Mouse (Mus musculus) Patski (cell line): ENCODE results near the gene Rgs2. TPM values are rescaled to one million over a fixed set of nuclear protein-coding genes. Genes with fewer than 3 reads are reported as not detected.
A peak's percentile ranks its signal among the peaks of the same experiment; 100 is the strongest.

Source experiments
- ATAC-seq: fragments of 100-300 bp; one replicate; pipeline ENCODE4 v1.8.0; 2021
- CTCF ChIA-PET: fragments of 350-600 bp; sonication (Branson Sonifier 250); formaldehyde crosslinking; loops from one replicate; lab custom pipeline; 2022; ENCODE audit warnings: inconsistent platforms; lab: Charles Lee
- POLR2A ChIA-PET: fragments of 350-600 bp; sonication (Branson Sonifier 250); formaldehyde crosslinking; loops from one replicate; lab custom pipeline; 2022; ENCODE audit warnings: antibody characterized with exemption, inconsistent platforms; lab: Charles Lee
- DNase-seq: peaks from one replicate; pipeline ENCODE4 v3.0.0-alpha.2; 2011; ENCODE audit warnings: low read depth, low spot score
- H3K27me3 ChIP-seq: fragments of 371-371 bp; one replicate; pipeline ENCODE4 v1.5.1; 2021
- CTCF ChIP-seq: fragments of 100-300 bp; IDR thresholded peaks from one replicate; pipeline ENCODE4 v1.5.1; 2021
- in situ Hi-C: fragments of 300-500 bp; cut with MboI; formaldehyde crosslinking; loops from 3 replicates; pipeline ENCODE4 v1.11.1; 2018; ENCODE audit warnings: low pct_unique_long_range_greater_than_20kb, mixed read lengths
- polyA plus RNA-seq: library from polyadenylated mRNA; unstranded; gene quantifications from one replicate; pipeline ENCODE4 v1.2.3, GENCODE M21; 2021

Gene Rgs2
- polyA plus RNA-seq, 1 experiment from 2014 or later, result 52.2 TPM

DNA sequence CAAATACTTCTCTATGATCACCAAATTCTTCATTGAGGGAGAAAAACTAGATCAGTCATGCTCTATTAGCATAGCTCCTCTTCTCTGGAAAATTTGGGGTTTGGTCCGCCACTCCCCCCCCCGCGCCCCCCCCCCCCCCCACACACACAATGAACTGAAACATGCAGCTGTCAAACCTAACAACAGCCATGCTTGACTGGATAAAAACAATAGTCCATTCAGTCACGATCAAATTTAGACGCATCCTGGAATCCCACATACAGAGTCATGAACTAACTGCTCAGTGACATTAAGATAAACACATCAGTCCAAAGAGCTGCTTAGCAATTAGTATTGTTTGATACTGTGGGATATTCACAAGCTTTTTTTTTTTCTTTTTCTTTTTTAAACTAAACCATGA lies 14.2 kb downstream of the Rgs2 start:
- DNase-seq (no peak), ATAC-seq (peak; percentile 51)
- H3K27me3 ChIP-seq, result peaks cover 9% of the 10 kb centered on the region
- in situ Hi-C loops, result no loop called here
- ChIA-PET POLR2A (interaction anchor here (0.7 to 0.9 kb wide), 2 partner anchors 9 to 15 kb away, joined by 3 to 5 read pairs; no protein-coding TSS in a partner anchor), CTCF (interaction anchor here (1.1 to 1.4 kb wide), 3 partner anchors 11 to 52 kb away, joined by 3 read pairs; no protein-coding TSS in a partner anchor)
- no peak for TF ChIP-seq CTCF

DNA sequence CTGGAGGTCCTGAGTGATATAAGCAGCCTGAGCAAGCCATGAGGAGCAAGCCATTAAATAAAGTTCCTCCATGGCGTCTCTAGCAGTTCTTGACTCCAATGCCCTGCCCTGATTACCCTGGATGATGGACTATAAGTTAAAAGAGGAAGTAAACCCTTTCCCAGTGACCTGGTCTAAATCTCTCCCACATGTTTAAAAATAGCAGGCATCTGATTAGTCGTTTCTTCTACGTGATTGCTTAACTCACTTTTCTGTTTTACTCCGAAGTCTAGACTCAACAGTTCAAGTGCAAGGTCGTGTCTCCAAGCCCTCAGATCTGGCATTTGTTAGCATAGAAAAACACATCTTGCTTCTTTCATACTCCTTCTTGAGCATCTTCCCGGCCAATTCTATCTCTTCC lies 15.2 kb downstream of the Rgs2 start:
- in situ Hi-C loops, result no loop called here
- POLR2A ChIA-PET, result no interaction called here
- no peak for TF ChIP-seq CTCF

DNA sequence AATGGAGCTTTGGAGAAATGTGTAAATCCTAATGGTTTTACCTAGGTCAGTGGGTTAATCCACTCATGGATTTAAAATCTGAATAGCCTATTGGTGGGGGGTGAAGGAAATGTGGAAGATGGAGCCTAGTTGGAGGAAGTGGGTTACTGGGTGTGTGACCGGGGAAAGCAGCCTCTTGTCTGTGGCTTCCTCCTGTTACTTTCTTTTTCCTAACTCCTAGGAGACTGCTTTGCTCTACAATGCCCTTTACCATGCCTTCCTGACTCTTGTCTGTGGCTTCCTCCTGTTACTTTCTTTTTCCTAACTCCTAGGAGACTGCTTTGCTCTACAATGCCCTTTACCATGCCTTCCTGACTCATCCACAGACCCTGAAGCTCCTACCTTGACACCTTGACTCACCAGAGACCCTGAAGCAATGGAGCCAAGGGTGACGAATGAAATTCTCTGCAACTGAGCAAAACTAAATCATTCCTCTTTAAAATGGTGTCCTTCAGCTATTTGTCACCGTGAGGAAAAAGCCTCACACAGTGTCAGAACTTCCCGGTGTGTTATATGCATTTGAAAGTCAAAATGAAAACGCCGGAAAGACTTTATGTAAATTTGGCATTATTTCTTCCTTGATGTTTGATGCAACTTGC lies 18.9 kb downstream of the Rgs2 start:
- in situ Hi-C loops, result no loop called here
- POLR2A ChIA-PET, result no interaction called here

More for the DNA sequence above, 15.2 kb downstream of the Rgs2 start:
- CTCF ChIA-PET, result interaction anchor here (1.0 to 1.3 kb wide), 2 partner anchors 17 to 48 kb away, joined by 3 read pairs; no protein-coding TSS in a partner anchor
- ATAC-seq, result no peak
- no peak for DNase-seq
- H3K27me3 ChIP-seq, result peaks cover 6% of the 10 kb centered on the region

DNA sequence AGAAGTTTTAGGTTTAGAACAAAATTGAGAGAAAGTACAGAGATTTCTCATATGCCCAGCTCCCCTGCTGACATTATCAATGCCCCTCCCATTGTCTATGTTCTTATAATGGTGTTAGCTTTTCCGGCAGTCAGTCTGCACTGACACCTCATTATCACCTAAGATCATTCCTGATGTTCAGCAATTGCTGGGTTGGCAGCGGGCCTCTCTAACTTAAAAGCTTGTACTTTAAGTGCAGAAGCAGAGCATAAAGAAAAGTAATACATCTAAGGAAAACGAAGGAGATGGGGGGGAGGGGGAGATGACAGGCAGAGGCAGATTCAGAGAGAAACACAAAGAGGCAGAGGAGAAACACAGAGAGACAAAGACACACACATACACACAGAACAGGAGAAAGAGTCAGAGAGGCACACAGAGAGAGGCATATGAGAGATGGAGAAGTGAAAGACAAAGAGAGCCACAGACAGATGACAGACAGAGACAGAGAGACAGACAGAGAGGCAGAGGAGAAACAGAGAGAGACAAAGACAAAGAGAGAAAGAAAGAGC lies 21.1 kb downstream of the Rgs2 start:
- ChIA-PET POLR2A (no interaction called here), CTCF (interaction anchor here (0.9 kb wide), 1 partner anchor 23 kb away, joined by 3 read pairs; no protein-coding TSS in a partner anchor)
- no peak for DNase-seq
- no peak for TF ChIP-seq CTCF
- no peaks in the 10 kb centered on the region for H3K27me3 ChIP-seq
- ATAC-seq, result no peak
- in situ Hi-C loops, result no loop called here

More for the DNA sequence above, 18.9 kb downstream of the Rgs2 start:
- ATAC-seq (no peak), DNase-seq (no peak)
- CTCF ChIA-PET, result no interaction called here
- no peaks in the 10 kb centered on the region for H3K27me3 ChIP-seq
- no peak for TF ChIP-seq CTCF

DNA sequence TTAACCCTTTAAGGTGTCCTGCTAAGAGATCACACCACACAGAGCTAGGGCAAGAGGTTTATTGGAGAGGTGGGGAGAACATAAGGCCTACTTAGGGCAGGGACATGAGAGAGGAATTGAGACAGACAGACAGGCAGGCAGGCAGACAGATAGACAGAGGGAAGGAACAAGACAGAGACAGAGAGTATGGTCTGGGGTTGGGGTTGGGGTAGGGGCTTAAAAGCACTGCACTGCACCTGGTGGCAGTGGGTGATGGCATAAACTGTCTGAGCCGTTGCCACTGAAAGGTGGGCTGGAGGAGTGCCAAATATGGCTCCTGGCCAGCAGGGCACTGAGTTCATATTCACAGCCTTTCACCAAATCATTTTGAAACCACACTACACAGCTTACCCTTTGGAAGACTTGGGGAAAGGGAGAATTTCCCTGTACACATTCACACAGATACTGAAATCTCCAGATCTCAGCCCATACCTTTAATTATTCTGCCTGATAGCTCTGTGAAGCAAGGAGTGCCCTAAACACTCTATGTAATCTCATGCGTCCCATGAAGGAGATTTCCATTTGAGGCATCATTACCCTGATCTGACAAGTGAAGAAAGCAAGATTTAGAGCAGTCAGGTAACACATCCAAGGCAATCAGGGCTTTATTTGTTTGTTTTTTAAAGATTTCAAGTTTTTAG lies 21.7 kb downstream of the Rgs2 start:
- H3K27me3 ChIP-seq, result no peaks in the 10 kb centered on the region
- no peak for DNase-seq
- ChIA-PET CTCF (interaction anchor here (0.9 kb wide), 1 partner anchor 24 kb away, joined by 3 read pairs; no protein-coding TSS in a partner anchor), POLR2A (no interaction called here)
- ATAC-seq, result no peak
- no peak for TF ChIP-seq CTCF
- in situ Hi-C loops, result no loop called here

DNA sequence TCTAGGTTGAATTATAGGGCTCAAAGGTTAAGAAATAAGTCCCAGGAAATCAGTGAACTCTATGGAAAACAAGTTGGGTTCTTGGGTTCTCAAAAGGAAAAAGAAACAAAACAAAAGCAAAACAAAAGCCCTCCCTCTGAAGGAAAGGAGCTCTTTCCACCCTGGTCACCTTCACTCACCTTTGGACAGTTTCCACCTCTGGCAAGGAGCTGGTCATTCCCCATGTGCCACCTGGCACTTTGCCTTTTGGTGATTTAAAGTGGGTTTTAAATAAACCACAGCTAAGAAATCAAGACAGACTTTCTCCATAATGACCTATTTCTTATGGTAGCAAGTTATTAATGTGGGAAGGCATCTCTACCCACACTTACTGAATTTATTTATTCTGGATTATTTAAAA lies 23.1 kb downstream of the Rgs2 start:
- in situ Hi-C loops, result no loop called here
- DNase-seq (no peak), ATAC-seq (no peak)
- H3K27me3 ChIP-seq, result no peaks in the 10 kb centered on the region
- no peak for TF ChIP-seq CTCF
- ChIA-PET POLR2A (no interaction called here), CTCF (no interaction called here)

DNA sequence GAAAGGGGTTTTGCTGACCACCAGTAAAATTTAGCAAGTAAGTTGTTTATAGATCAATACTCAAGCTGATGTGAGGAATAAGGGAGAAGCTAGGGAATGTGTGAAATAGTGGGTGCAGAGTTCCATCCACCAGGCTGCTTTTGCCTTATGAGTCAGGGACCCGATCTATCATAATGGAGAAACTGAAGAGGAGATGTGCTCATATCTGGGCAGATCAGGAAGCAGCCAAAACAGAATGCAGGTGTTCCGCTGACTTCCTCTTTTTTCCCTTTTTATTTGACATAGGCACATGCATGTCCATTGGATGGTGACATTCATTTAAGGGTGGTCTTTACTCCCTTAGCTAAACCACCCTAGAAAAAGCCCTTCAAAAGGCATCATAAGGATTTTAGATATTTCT lies 29.3 kb downstream of the Rgs2 start:
- TF ChIP-seq CTCF, result no peak
- ATAC-seq (no peak), DNase-seq (no peak)
- CTCF ChIA-PET, result interaction anchor here (1.2 to 1.6 kb wide), 2 partner anchors 10 to 14 kb away, joined by 3 to 4 read pairs; no protein-coding TSS in a partner anchor
- in situ Hi-C loops, result no loop called here
- H3K27me3 ChIP-seq, result no peaks in the 10 kb centered on the region
- POLR2A ChIA-PET, result interaction anchor here (1.2 kb wide), 1 partner anchor 87 kb away, joined by 3 read pairs; no protein-coding TSS in a partner anchor

DNA sequence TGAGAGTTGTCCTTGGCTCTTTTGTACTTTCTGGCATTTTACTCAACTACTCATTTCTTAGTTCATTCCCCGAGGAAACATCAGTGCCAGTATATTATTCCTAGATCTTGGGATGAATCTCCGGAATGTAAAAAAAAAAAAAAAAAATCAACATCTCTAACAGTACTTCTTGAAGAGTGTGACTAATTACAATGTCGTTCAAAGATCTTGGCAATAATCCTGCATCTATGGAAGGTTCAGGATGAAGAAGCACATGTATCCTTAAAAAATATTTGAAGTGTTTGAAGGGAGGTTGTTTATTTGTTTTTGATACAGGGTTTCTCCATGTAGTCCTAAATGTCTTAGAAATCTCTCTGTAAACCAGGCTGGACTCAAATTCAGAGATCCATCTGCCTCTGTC lies 41.7 kb downstream of the Rgs2 start:
- ChIA-PET POLR2A (interaction anchor here (0.7 kb wide), 2 partner anchors 17 to 155 kb away, joined by 3 to 5 read pairs; no protein-coding TSS in a partner anchor), CTCF (no interaction called here)
- TF ChIP-seq CTCF, result no peak
- DNase-seq, result no peak
- in situ Hi-C loops, result no loop called here
- H3K27me3 ChIP-seq, result no peaks in the 10 kb centered on the region
- peak; percentile 49 for ATAC-seq

DNA sequence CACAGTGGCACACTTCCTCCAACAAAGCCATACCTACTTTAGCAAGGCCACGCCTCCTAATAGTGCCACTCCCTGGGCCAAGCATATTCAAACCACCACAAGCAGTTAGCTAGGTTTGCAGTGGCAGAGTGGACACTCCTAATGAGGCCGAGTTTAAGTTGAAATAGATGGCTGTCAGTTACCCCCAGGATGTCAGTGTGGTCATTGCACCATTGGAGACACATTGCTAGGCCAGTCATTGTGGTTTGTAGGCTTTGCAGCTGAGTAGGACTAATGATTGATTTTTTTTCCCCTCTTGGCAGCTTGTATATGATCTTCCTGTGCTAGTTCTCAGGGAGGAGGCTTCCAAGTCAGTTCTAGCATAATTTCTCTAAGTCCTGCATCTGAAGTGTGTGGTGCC lies 43.6 kb downstream of the Rgs2 start:
- DNase-seq (no peak), ATAC-seq (no peak)
- H3K27me3 ChIP-seq, result no peaks in the 10 kb centered on the region
- ChIA-PET POLR2A (interaction anchor here (0.6 kb wide), 1 partner anchor 44 kb away, joined by 3 read pairs; no protein-coding TSS in a partner anchor), CTCF (interaction anchor here (1.0 kb wide), 1 partner anchor 14 kb away, joined by 4 read pairs; no protein-coding TSS in a partner anchor)
- no peak for TF ChIP-seq CTCF
- in situ Hi-C loops, result no loop called here

DNA sequence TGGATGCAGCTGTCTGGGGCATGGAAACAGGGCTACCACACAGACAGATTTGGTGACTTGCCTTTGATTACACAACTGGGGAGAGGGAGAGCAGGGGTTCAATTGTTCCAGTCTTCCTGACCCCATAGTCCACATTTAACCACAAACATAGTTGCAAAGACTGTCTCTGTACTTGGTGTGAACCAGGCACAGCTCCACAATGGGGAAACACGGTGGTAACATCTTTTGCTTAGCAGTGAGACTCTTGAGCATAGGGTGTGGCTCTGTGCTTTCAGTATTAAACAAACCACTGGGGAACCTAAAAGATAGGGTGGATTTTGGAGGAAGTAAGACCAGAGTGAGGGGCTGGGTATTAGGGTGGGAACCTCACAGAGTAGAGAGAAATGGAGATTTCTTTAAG lies 47.9 kb downstream of the Rgs2 start:
- DNase-seq (no peak), ATAC-seq (no peak)
- ChIA-PET CTCF (interaction anchor here (1.1 kb wide), 1 partner anchor 23 kb away, joined by 3 read pairs; no protein-coding TSS in a partner anchor), POLR2A (no interaction called here)
- TF ChIP-seq CTCF, result no peak
- no peaks in the 10 kb centered on the region for H3K27me3 ChIP-seq
- in situ Hi-C loops, result no loop called here

DNA sequence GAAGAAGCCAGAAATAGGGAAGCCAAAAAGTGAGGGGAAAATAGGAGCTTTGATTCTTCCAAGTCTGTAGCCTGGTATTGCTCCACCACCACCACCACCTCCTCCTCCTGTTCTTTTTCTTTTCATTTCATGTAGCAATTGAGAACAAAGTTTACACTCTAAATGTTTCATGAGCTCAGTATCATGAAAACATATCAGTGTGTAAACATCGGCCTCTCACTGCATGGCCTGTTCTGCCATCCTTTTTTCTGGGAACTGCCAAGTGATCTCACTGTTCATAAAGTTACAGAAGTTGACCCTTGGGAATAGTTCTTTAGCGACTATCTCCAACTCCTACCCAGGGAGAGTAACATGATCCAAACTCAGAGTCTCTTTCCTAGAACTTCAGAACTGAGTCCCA lies 51.1 kb downstream of the Rgs2 start:
- CTCF ChIA-PET, result no interaction called here
- in situ Hi-C loops, result no loop called here

More for the DNA sequence above, 51.1 kb downstream of the Rgs2 start:
- POLR2A ChIA-PET, result no interaction called here
- no peak for ATAC-seq
- H3K27me3 ChIP-seq, result no peaks in the 10 kb centered on the region
- DNase-seq, result no peak
- no peak for TF ChIP-seq CTCF

Other genes with a start within 250 kb of the Rgs2 start
- 16.5 TPM for gene Trove2, start 227.1 kb downstream of the Rgs2 start, polyA plus RNA-seq
- 49.5 TPM for gene Uchl5, start 226.9 kb downstream of the Rgs2 start, polyA plus RNA-seq
- gene Rgs13, start 173.2 kb upstream of the Rgs2 start, polyA plus RNA-seq, result not detected
- gene Rgs1, start 245.1 kb upstream of the Rgs2 start, polyA plus RNA-seq, result not detected